Mouse (Mus musculus) midbrain, embryonic 14.5 days (tissue): ENCODE data around the gene Actn2. TPM values are rescaled to one million over a fixed set of nuclear protein-coding genes. Genes with fewer than 3 reads are reported as not detected.

Experiments used
- ATAC-seq: fragments of 200-750 bp; cut with Nextera tagmentation; 2 replicates; pipeline ENCODE4 v1.8.0; 2017; ENCODE audit warnings: moderate number of reproducible peaks, moderate library complexity; ENCODE audit not compliant: low FRiP score, low TSS enrichment
- DNase-seq: peaks from one replicate; pipeline ENCODE4 v3.0.0-alpha.2; 2015
- H3K27ac ChIP-seq: fragments of 300-500 bp; sonication (generic); replicated peaks from 2 replicates; pipeline ENCODE4 v1.5.1; 2014; ENCODE audit warnings: mild to moderate bottlenecking, low read depth, low read length, moderate library complexity
- H3K27me3 ChIP-seq: fragments of 300-500 bp; sonication (generic); 2 replicates; pipeline ENCODE4 v1.6.1; 2014; ENCODE audit warnings: low read length, control low read depth, mixed read lengths; ENCODE audit not compliant: control insufficient read depth, insufficient read depth
- H3K36me3 ChIP-seq: fragments of 300-500 bp; sonication (generic); 2 replicates; pipeline ENCODE4 v1.6.1; 2014; ENCODE audit warnings: low read length, control low read depth; ENCODE audit not compliant: control insufficient read depth, insufficient read depth
- H3K4me1 ChIP-seq: fragments of 300-500 bp; sonication (generic); 2 replicates; pipeline ENCODE4 v1.6.1; 2014; ENCODE audit warnings: mild to moderate bottlenecking, antibody characterized with exemption, low read length, control low read depth; ENCODE audit not compliant: control insufficient read depth, insufficient read depth
- H3K4me2 ChIP-seq: fragments of 300-500 bp; sonication (generic); 2 replicates; pipeline ENCODE4 v1.6.1; 2014; ENCODE audit warnings: mild to moderate bottlenecking, low read length, moderate library complexity
- H3K4me3 ChIP-seq: fragments of 300-500 bp; sonication (generic); replicated peaks from 2 replicates; pipeline ENCODE4 v1.5.1; 2014; ENCODE audit warnings: low read depth, low read length
- H3K9ac ChIP-seq: fragments of 300-500 bp; sonication (generic); replicated peaks from 2 replicates; pipeline ENCODE4 v1.6.1; 2014; ENCODE audit warnings: mild to moderate bottlenecking, low read length, moderate library complexity
- H3K9me3 ChIP-seq: fragments of 300-500 bp; sonication (generic); 2 replicates; pipeline ENCODE4 v1.6.1; 2016; ENCODE audit warnings: low read length, control low read depth, mixed read lengths; ENCODE audit not compliant: control insufficient read depth
- WGBS: fragments of 180-500 bp; shearing (Covaris S2); extraction: QIAGEN DNeasy Blood & Tissue Kit; methylation state at CpG from one replicate; pipeline ENCODE4 v1.1.7; 2014; 5-methylcytosine and 5-hydroxymethylcytosine counted together
- polyA plus RNA-seq: library from polyadenylated mRNA; unstranded; fragments of >200 nt; fragmentation: Nextera tagmentation; extraction: Ambion mirVana; gene quantifications from 2 replicates; pipeline ENCODE4 v1.2.1, GENCODE M21; 2014

Gene Actn2
- polyA plus RNA-seq, 1 experiment from 2014 or later: 1.7 TPM

DNA sequence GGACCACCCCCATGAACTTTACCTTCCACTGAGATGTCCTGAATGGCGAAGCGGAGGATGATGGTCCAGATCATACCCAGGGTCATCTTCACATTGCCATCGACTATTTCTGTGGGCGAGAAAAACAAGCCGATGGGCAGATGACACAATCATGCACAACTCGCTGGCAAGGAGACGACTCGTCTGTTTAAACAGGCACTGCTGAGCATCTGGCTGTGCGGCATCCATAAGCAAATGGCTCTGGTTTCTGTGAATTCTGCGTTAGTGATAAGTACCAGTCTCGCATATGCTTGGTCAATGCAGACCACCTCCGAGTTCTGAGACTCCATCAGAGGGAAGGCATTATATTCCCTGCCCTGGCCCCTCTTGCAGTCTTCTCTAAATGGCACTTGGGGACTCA is 31.7 kb downstream of the Actn2 start:
- WGBS: 93% methylated on average over 12 of the region's 12 CpGs
- Histone ChIP-seq H3K27me3 (no peaks in the 10 kb centered on the region), H3K9me3 (no peaks in the 10 kb centered on the region), H3K4me2 (no peak overlapping the region), H3K9ac (no peak overlapping the region), H3K36me3 (no peaks in the 10 kb centered on the region), H3K4me3 (no peak overlapping the region), H3K27ac (no peak overlapping the region), H3K4me1 (no peaks in the 10 kb centered on the region)
- ATAC-seq (no peak), DNase-seq (no peak)

DNA sequence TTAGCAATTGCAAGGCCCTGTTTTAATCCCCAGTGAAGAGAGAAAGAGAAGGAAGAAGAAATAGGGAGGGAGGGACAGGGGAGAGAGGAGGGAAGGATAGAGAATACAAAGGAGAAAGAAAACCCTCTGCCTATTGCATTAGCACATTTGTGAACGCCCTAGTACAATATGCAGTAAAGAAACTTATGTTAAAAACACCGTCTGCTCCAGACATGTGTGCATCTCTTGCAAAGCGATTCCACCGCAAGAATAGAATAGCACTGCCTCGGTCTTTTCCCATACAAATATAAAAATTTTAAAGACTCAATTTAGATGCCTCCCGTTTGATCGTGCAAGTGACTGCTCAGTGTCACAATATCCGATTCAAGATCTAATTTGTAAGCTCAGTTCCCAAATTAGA is 32.1 kb downstream of the Actn2 start:
- no peak for ATAC-seq
- 90% methylated on average over 8 of the region's 8 CpGs for WGBS

DNA sequence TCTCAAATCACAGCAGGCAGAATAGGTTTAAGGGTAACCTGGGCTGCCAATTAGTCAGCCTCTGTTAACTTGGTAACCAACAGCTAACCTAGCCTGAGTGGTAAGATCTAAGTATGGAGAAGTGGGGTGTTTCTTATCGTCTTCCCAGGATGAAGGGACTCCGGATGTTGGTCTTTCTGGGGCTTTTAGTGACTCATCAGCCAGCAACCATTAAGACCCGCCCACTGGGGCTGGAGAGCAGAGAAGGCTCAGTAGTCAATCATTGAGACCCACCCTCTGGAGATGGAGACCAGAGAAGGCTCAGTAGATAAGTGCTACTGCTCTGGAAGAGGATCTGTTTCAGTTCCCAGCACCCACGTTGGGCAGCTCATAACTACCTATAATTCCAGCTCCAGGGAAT is 33.3 kb downstream of the Actn2 start:
- ATAC-seq: no peak
- H3K27me3 ChIP-seq: no peaks in the 10 kb centered on the region
- no peak overlapping the region for H3K27ac ChIP-seq
- H3K36me3 ChIP-seq: no peaks in the 10 kb centered on the region
- no peaks in the 10 kb centered on the region for H3K4me1 ChIP-seq
- H3K9ac ChIP-seq: no peak overlapping the region
- DNase-seq: no peak
- no peak overlapping the region for H3K4me3 ChIP-seq
- no peak overlapping the region for H3K4me2 ChIP-seq
- WGBS: 85% methylated on average over 4 of the region's 4 CpGs
- no peaks in the 10 kb centered on the region for H3K9me3 ChIP-seq

More for the DNA sequence above, 32.1 kb downstream of the Actn2 start:
- Histone ChIP-seq H3K4me3 (no peak overlapping the region), H3K9me3 (no peaks in the 10 kb centered on the region), H3K36me3 (no peaks in the 10 kb centered on the region), H3K4me2 (no peak overlapping the region), H3K27ac (no peak overlapping the region), H3K9ac (no peak overlapping the region), H3K4me1 (no peaks in the 10 kb centered on the region), H3K27me3 (no peaks in the 10 kb centered on the region)
- DNase-seq: no peak

- Histone ChIP-seq H3K27me3 (no peaks in the 10 kb centered on the region), H3K4me1 (no peaks in the 10 kb centered on the region), H3K36me3 (no peaks in the 10 kb centered on the region), H3K9me3 (no peaks in the 10 kb centered on the region), H3K4me3 (no peak overlapping the region), H3K4me2 (no peak overlapping the region), H3K9ac (no peak overlapping the region), H3K27ac (no peak overlapping the region)
- 88% methylated on average over 8 of the region's 8 CpGs for WGBS
- ATAC-seq: no peak
- no peak for DNase-seq
Measured at GRCm38 (mm10) chr13:12305540-12305939, 35.0 kb downstream of the Actn2 start.

DNA sequence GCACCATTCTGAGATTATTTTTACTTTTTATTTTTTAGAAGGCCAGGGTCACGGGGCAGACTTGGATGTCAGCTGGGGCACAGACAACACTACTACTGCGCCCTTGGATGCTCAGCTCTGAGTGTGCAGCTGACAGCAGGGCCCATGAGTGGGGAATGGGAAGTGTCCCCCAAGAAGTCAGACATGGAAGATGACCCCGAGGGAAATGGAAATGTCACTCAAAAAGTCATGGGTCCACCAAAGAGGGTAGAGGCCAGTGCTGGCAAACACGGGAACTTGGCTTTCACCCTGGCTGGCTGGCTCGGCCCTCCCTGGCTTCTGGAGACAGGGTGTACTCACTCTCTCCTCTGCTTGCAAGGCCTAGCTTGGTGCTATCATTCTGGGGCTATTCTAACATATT is 35.6 kb downstream of the Actn2 start:
- Histone ChIP-seq H3K27ac (no peak overlapping the region), H3K4me2 (no peak overlapping the region), H3K4me1 (no peaks in the 10 kb centered on the region), H3K9ac (no peak overlapping the region), H3K27me3 (no peaks in the 10 kb centered on the region), H3K9me3 (no peaks in the 10 kb centered on the region), H3K4me3 (no peak overlapping the region), H3K36me3 (no peaks in the 10 kb centered on the region)
- DNase-seq (no peak), ATAC-seq (no peak)
- WGBS: 90% methylated on average over 5 of the region's 5 CpGs

DNA sequence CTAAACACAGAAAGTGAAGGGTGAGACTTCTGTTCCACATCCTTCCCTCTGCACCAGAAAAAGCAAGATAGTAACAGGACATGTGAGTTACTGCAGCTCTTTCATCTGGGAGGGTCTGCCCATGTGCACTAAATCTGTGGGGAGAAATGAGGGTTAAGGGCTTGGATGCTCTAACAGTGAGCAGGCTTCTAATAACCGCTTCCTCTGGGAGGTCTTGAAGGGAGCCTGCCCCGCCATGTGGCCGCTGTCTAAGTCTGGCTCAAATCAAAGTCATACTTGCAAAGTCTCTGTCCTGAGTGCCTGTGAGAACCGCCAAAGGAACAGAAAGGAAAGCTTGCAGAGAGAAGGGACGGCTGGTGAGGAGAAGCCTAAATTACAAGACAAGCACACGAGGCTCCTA is 42.8 kb downstream of the Actn2 start:
- ATAC-seq (no peak), DNase-seq (no peak)
- Histone ChIP-seq H3K27ac (no peak overlapping the region), H3K36me3 (no peaks in the 10 kb centered on the region), H3K4me1 (no peaks in the 10 kb centered on the region), H3K27me3 (no peaks in the 10 kb centered on the region), H3K4me3 (no peak overlapping the region), H3K9me3 (no peaks in the 10 kb centered on the region), H3K4me2 (no peak overlapping the region), H3K9ac (no peak overlapping the region)
- 88% methylated on average over 6 of the region's 6 CpGs for WGBS

DNA sequence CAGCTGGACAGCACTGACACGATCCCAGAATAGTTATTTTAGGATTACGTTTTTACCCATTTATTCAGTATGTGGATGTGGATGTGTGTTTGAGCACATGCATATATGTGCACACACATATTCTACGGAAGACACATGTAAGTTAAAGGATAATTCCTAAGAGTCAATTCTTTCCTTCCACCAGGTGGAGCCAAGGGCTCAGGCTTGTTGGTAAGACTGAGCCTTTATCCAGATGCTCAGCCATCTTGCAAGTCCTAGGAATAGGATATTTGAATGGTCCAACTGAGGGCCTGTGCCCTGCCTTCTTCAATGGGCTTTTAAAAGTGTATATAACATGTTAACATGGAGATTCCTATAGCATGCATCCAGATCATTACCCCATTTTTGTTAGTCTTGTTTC is 43.9 kb downstream of the Actn2 start:
- Histone ChIP-seq H3K4me3 (no peak overlapping the region), H3K27ac (no peak overlapping the region), H3K4me1 (no peaks in the 10 kb centered on the region), H3K4me2 (no peak overlapping the region), H3K9me3 (no peaks in the 10 kb centered on the region), H3K27me3 (no peaks in the 10 kb centered on the region), H3K36me3 (no peaks in the 10 kb centered on the region), H3K9ac (no peak overlapping the region)
- no peak for ATAC-seq
- WGBS: 89% methylated on average over 3 of the region's 3 CpGs
- DNase-seq: peak; percentile 70

DNA sequence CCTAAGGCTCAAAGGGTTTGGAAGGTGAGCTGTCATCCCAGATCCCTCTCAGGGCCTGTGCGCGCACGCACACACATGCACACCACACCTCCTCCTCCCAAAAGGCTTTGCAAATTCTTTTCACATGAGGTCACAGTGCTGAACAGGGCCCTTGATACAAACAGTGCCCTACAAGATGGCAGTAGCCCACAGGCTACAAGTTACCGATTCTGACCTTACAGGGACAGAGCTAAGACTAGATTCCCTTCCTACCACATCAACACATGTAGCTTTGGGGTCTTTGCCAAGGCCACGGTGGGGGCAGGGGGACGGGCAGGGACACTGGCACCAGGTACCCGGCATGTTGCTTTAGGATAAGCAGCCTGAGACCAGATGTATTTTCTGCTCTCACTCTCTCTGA is 46.8 kb downstream of the Actn2 start:
- no peak for ATAC-seq
- WGBS: 93% methylated on average over 7 of the region's 7 CpGs
- no peaks in the 10 kb centered on the region for H3K27me3 ChIP-seq

DNA sequence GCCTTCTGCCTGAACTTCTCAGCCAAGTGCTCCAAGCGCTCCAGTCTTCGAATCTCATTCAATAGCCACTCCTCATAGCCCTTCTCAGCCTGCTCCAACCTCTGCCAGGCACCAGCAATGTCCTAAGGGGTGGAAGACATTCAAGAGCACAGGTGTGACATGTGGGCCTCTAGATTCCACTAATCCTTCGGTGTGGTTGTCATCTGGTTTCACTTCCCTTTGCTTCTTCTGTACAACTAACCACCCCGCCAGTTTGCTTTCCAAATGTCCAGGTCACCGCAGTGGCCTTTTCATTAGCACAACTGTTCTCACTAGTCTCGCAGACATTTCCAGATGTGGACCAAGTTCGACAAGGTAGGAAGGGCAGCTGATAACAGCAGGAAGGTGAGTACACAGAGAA is 49.9 kb downstream of the Actn2 start:
- DNase-seq (no peak), ATAC-seq (no peak)
- Histone ChIP-seq H3K27ac (no peak overlapping the region), H3K36me3 (no peaks in the 10 kb centered on the region), H3K27me3 (no peaks in the 10 kb centered on the region), H3K9me3 (no peaks in the 10 kb centered on the region), H3K4me3 (no peak overlapping the region), H3K4me2 (no peak overlapping the region), H3K9ac (no peak overlapping the region), H3K4me1 (no peaks in the 10 kb centered on the region)
- whole genome bisulfite sequencing: 95% methylated on average over 7 of the region's 7 CpGs

More for the DNA sequence above, 46.8 kb downstream of the Actn2 start:
- DNase-seq: no peak
- H3K9ac ChIP-seq: no peak overlapping the region
- H3K4me3 ChIP-seq: no peak overlapping the region
- H3K36me3 ChIP-seq: no peaks in the 10 kb centered on the region
- no peak overlapping the region for H3K27ac ChIP-seq
- H3K4me1 ChIP-seq: no peaks in the 10 kb centered on the region
- H3K4me2 ChIP-seq: no peak overlapping the region
- no peaks in the 10 kb centered on the region for H3K9me3 ChIP-seq
